Mouse (Mus musculus): Measurements from ENCODE around the gene Igdcc3. TPM values are rescaled to one million over a fixed set of nuclear protein-coding genes. Genes with fewer than 3 reads are reported as not detected.

Igdcc3 gene
- total and polyA plus RNA-seq, 3 experiments: 0.21 to 0.26 TPM; not detected in 1

DNA sequence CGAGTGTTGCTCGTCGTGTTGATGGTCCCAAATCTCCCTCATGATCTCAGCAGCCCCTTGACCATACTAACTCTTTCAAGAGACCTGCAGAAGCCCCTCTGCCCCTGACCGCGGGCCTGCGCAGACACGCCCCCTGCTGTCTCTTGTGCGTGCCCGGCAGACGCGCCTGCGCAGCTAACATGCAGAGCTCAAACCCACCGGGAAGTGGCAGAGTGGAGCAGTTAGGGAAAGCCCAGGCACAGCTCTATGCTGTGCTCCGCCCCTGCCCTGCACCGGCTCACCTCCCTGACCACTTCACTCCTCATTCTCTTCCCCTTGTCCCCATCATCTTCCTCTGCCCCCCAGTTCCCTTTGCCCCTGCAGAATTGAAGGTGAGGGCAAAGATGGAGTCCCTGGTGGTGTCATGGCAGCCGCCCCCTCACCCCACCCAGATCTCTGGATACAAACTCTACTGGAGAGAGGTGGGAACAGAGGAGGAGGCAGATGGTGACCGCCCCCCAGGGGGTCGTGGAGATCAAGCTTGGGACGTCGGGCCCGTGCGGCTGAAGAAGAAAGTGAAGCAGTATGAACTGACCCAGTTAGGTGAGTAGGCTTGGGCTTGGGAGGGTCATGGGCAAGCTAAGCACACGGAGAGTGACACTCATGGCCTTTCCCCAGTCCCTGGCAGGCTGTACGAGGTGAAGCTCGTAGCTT is 12.7 kb upstream of the Igdcc3 start:
- H3K4me3 ChIP-seq (replicated peaks in 1 of 3; ENCODE audit: low read depth in 2 of 3, low read length in 2 of 3, poor library complexity in 1 of 3): peak overlapping the region in 2 of 3 experiments; percentile 10 to 29
- TF ChIP-seq NRF1 (IDR thresholded peaks at IDR 0.05; ENCODE audit: low read depth, low read length) (peak; percentile 93), TCF12 (IDR thresholded peaks at IDR 0.05; ENCODE audit: low read depth, low read length) (0 out of 2 replicates have a peak, but pooled peaks have one; percentile 27), SMC3 (IDR thresholded peaks at IDR 0.05; ENCODE audit: low read depth, low read length) (peak; percentile 60), GABPA (IDR thresholded peaks at IDR 0.05; ENCODE audit: insufficient replicate concordance, low read depth, low read length) (no peak), ELF1 (IDR thresholded peaks at IDR 0.05; ENCODE audit: low read depth, low read length) (peak; percentile 55), MAX (IDR thresholded peaks at IDR 0.05; ENCODE audit: low read length) (no peak), TBP (conservative IDR thresholded peaks at IDR 0.05; ENCODE audit: low read depth, low read length) (no peak), CTCF (conservative IDR thresholded peaks at IDR 0.05 in 1 of 2, IDR thresholded peaks at IDR 0.05 in 1 of 2; ENCODE audit: low read depth in 2 of 2, low read length in 2 of 2) (peak in 1 of 2 experiments; percentile 95; a peak in 2 of 4 replicates), NELFE (IDR thresholded peaks at IDR 0.05; ENCODE audit: low read depth, low read length) (peak; percentile 57; the same call in 1 of the 2 replicates), RAD21 (IDR thresholded peaks at IDR 0.05; ENCODE audit: low read depth, low read length) (peak; percentile 28)
- H3K79me2 ChIP-seq (replicated peaks; ENCODE audit: control insufficient read depth, extremely low read depth, insufficient read depth, poor library complexity, severe bottlenecking): no peaks in the 10 kb centered on the region
- peak; percentile 53 for DNase-seq (ENCODE audit: extremely low read depth)
- no peaks in the 10 kb centered on the region for H3K9me3 ChIP-seq (replicated peaks; ENCODE audit: low read length)
- no peak overlapping the region for H3K9ac ChIP-seq (ENCODE audit: insufficient read depth, low read depth)
- in situ Hi-C loops (cut with MboI; ENCODE audit: low pct_ligation_motif_present, low pct_unique_long_range_greater_than_20kb, low sequenced_read_pairs): no loop called here
- dilution Hi-C loops (cut with MboI; ENCODE audit: extremely low pct_ligation_motif_present, extremely low pct_unique_long_range_greater_than_20kb, low sequenced_read_pairs): no loop called here
- no peaks in the 10 kb centered on the region for H3K36me3 ChIP-seq (replicated peaks in 1 of 2; ENCODE audit: control insufficient read depth in 1 of 2, insufficient read depth in 1 of 2, low read length in 1 of 2)
- peak overlapping the region; percentile 47 for H3K4me2 ChIP-seq (ENCODE audit: insufficient read depth, low read depth, poor library complexity, severe bottlenecking)
- peaks cover 16 to 17% of the 10 kb centered on the region in 2 experiments for H3K4me1 ChIP-seq (ENCODE audit: control insufficient read depth in 1 of 2, insufficient read depth in 2 of 2)
- H3K27me3 ChIP-seq (replicated peaks): peaks cover 40% of the 10 kb centered on the region
- no peak overlapping the region for H3K27ac ChIP-seq (ENCODE audit: insufficient read depth, low read depth)

DNA sequence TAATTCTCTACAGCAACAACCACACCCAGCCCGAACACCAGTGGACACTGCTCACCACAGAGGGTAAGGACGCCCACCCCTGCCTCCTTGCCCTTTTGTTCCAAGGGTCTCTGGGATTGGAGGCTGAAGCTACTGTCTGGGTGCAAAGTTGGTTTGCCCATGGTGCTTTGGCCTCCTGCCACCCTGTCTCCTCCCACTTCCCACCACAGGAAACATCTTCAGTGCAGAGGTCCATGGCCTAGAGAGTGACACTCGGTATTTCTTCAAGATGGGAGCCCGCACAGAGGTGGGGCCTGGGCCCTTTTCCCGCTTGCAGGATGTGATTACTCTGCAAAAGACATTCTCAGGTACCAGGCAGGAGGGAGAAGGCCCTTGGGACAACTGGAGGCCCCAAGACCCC is 9.3 kb upstream of the Igdcc3 start:
- Histone ChIP-seq H3K27me3 (replicated peaks) (peaks cover 35% of the 10 kb centered on the region), H3K9me3 (replicated peaks; ENCODE audit: low read length) (no peaks in the 10 kb centered on the region), H3K79me2 (replicated peaks; ENCODE audit: control insufficient read depth, extremely low read depth, insufficient read depth, poor library complexity, severe bottlenecking) (no peaks in the 10 kb centered on the region), H3K9ac (ENCODE audit: insufficient read depth, low read depth) (no peak overlapping the region), H3K27ac (ENCODE audit: insufficient read depth, low read depth) (no peak overlapping the region), H3K4me1 (ENCODE audit: control insufficient read depth in 1 of 2, insufficient read depth in 2 of 2) (peaks cover 18 to 33% of the 10 kb centered on the region in 2 experiments), H3K36me3 (replicated peaks in 1 of 2; ENCODE audit: control insufficient read depth in 1 of 2, insufficient read depth in 1 of 2, low read length in 1 of 2) (no peaks in the 10 kb centered on the region), H3K4me3 (replicated peaks in 1 of 3; ENCODE audit: low read depth in 2 of 3, low read length in 2 of 3, poor library complexity in 1 of 3) (no peak overlapping the region), H3K4me2 (ENCODE audit: insufficient read depth, low read depth, poor library complexity, severe bottlenecking) (no peak overlapping the region)
- no peak for DNase-seq (ENCODE audit: extremely low read depth)
- no peak for TF ChIP-seq JUN (IDR thresholded peaks at IDR 0.05; ENCODE audit: insufficient read depth, low read depth, low read length)
- TF ChIP-seq IRF4 (IDR thresholded peaks at IDR 0.05; ENCODE audit: low read depth, low read length): no peak
- TF ChIP-seq KAT2A (IDR thresholded peaks at IDR 0.05; ENCODE audit: insufficient replicate concordance, low read length): no peak
- no peak for TF ChIP-seq MAZ (IDR thresholded peaks at IDR 0.05; ENCODE audit: low read depth, low read length)
- TF ChIP-seq PAX5 (IDR thresholded peaks at IDR 0.05; ENCODE audit: low read length): no peak
- no peak for TF ChIP-seq MYC (IDR thresholded peaks at IDR 0.05; ENCODE audit: low read depth, low read length)
- TF ChIP-seq NRF1 (IDR thresholded peaks at IDR 0.05; ENCODE audit: low read depth, low read length): no peak
- TF ChIP-seq POLR2AphosphoS2 (IDR thresholded peaks at IDR 0.05; ENCODE audit: low read depth, low read length): no peak
- no peak for TF ChIP-seq POLR2A (IDR thresholded peaks at IDR 0.05; ENCODE audit: low read depth, low read length)
- no peak for TF ChIP-seq E2F4 (IDR thresholded peaks at IDR 0.05; ENCODE audit: insufficient replicate concordance, low read depth, low read length)
- no peak for TF ChIP-seq CTCF (conservative IDR thresholded peaks at IDR 0.05 in 1 of 2, IDR thresholded peaks at IDR 0.05 in 1 of 2; ENCODE audit: low read depth in 2 of 2, low read length in 2 of 2)
- no peak for TF ChIP-seq RCOR1 (conservative IDR thresholded peaks at IDR 0.05; ENCODE audit: low read depth, low read length)
- TF ChIP-seq UBTF (IDR thresholded peaks at IDR 0.05; ENCODE audit: low read depth, low read length): no peak
- no peak for TF ChIP-seq MEF2A (IDR thresholded peaks at IDR 0.05; ENCODE audit: borderline replicate concordance, low read depth, low read length)
- no peak for TF ChIP-seq CHD2 (IDR thresholded peaks at IDR 0.05; ENCODE audit: low read length)
- no peak for TF ChIP-seq TBP (conservative IDR thresholded peaks at IDR 0.05; ENCODE audit: low read depth, low read length)
- no peak for TF ChIP-seq ZKSCAN1 (IDR thresholded peaks at IDR 0.05; ENCODE audit: borderline replicate concordance, low read depth, low read length)
- TF ChIP-seq USF2 (conservative IDR thresholded peaks at IDR 0.05; ENCODE audit: low read depth, low read length): no peak
- TF ChIP-seq SIN3A (IDR thresholded peaks at IDR 0.05; ENCODE audit: low read length): no peak
- dilution Hi-C loops (cut with MboI; ENCODE audit: extremely low pct_ligation_motif_present, extremely low pct_unique_long_range_greater_than_20kb, low sequenced_read_pairs) (no loop called here), in situ Hi-C loops (cut with MboI; ENCODE audit: low pct_ligation_motif_present, low pct_unique_long_range_greater_than_20kb, low sequenced_read_pairs) (no loop called here)

Data from CH12.LX (cell line).